Mouse (Mus musculus): ENCODE measurements around the gene Ubc. TPM values are rescaled to one million over a fixed set of nuclear protein-coding genes. Genes with fewer than 3 reads are reported as not detected.

Gene Ubc
- polyA plus RNA-seq, 1 experiment: 1,123 TPM

GRCm38 (mm10) chr5:125363894-125364293, 26.1 kb downstream of the Ubc start:
- H3K4me1 ChIP-seq (ENCODE audit: control insufficient read depth, insufficient read depth, low read length): no peaks in the 10 kb centered on the region
- 26% methylated on average over 7 of the region's 7 CpGs for WGBS
- DNase-seq: peak; percentile 87

GRCm38 (mm10) chr5:125360981-125361510, 29.0 kb downstream of the Ubc start:
- no peak for TF ChIP-seq CTCF (conservative IDR thresholded peaks at IDR 0.05; ENCODE audit: insufficient read depth, insufficient read length, low read depth, low read length)
- TF ChIP-seq POLR2A (IDR thresholded peaks at IDR 0.05; ENCODE audit: low read depth, low read length): no peak
- Histone ChIP-seq H3K4me3 (ENCODE audit: insufficient read depth, low read depth, low read length) (no peak overlapping the region), H3K4me1 (ENCODE audit: control insufficient read depth, insufficient read depth, low read length) (no peaks in the 10 kb centered on the region), H3K27me3 (replicated peaks; ENCODE audit: control insufficient read depth, insufficient read depth, low read length) (no peaks in the 10 kb centered on the region), H3K27ac (ENCODE audit: insufficient read depth, low read depth, low read length) (no peak overlapping the region), H3K36me3 (ENCODE audit: control insufficient read depth, insufficient read depth, low read length) (no peaks in the 10 kb centered on the region)
- WGBS: 52% methylated on average over 16 of the region's 16 CpGs
- no peak for DNase-seq

More at GRCm38 (mm10) chr5:125363894-125364293, 26.1 kb downstream of the Ubc start:
- Histone ChIP-seq H3K27ac (ENCODE audit: insufficient read depth, low read depth, low read length) (no peak overlapping the region), H3K27me3 (replicated peaks; ENCODE audit: control insufficient read depth, insufficient read depth, low read length) (no peaks in the 10 kb centered on the region), H3K36me3 (ENCODE audit: control insufficient read depth, insufficient read depth, low read length) (no peaks in the 10 kb centered on the region), H3K4me3 (ENCODE audit: insufficient read depth, low read depth, low read length) (no peak overlapping the region)
- no peak for TF ChIP-seq POLR2A (IDR thresholded peaks at IDR 0.05; ENCODE audit: low read depth, low read length)
- TF ChIP-seq CTCF (conservative IDR thresholded peaks at IDR 0.05; ENCODE audit: insufficient read depth, insufficient read length, low read depth, low read length): no peak

GRCm38 (mm10) chr5:125360566-125360965, 29.4 kb downstream of the Ubc start:
- no peak overlapping the region for H3K4me3 ChIP-seq (ENCODE audit: insufficient read depth, low read depth, low read length)
- TF ChIP-seq CTCF (conservative IDR thresholded peaks at IDR 0.05; ENCODE audit: insufficient read depth, insufficient read length, low read depth, low read length): no peak
- TF ChIP-seq POLR2A (IDR thresholded peaks at IDR 0.05; ENCODE audit: low read depth, low read length): no peak
- H3K27me3 ChIP-seq (replicated peaks; ENCODE audit: control insufficient read depth, insufficient read depth, low read length): no peaks in the 10 kb centered on the region
- no peaks in the 10 kb centered on the region for H3K36me3 ChIP-seq (ENCODE audit: control insufficient read depth, insufficient read depth, low read length)
- H3K4me1 ChIP-seq (ENCODE audit: control insufficient read depth, insufficient read depth, low read length): no peaks in the 10 kb centered on the region
- peak; percentile 75 for DNase-seq
- no peak overlapping the region for H3K27ac ChIP-seq (ENCODE audit: insufficient read depth, low read depth, low read length)
- 43% methylated on average over 9 of the region's 9 CpGs for WGBS

- H3K4me1 ChIP-seq (ENCODE audit: control insufficient read depth, insufficient read depth, low read length): no peaks in the 10 kb centered on the region
- H3K27ac ChIP-seq (ENCODE audit: insufficient read depth, low read depth, low read length): no peak overlapping the region
- no peak for DNase-seq
- no peak for TF ChIP-seq POLR2A (IDR thresholded peaks at IDR 0.05; ENCODE audit: low read depth, low read length)
- TF ChIP-seq CTCF (conservative IDR thresholded peaks at IDR 0.05; ENCODE audit: insufficient read depth, insufficient read length, low read depth, low read length): no peak
- 70% methylated on average over 5 of the region's 5 CpGs for WGBS
- H3K36me3 ChIP-seq (ENCODE audit: control insufficient read depth, insufficient read depth, low read length): no peaks in the 10 kb centered on the region
- H3K4me3 ChIP-seq (ENCODE audit: insufficient read depth, low read depth, low read length): no peak overlapping the region
- no peaks in the 10 kb centered on the region for H3K27me3 ChIP-seq (replicated peaks; ENCODE audit: control insufficient read depth, insufficient read depth, low read length)
Measured at GRCm38 (mm10) chr5:125358270-125358608, 31.8 kb downstream of the Ubc start.

- DNase-seq: no peak
- TF ChIP-seq CTCF (conservative IDR thresholded peaks at IDR 0.05; ENCODE audit: insufficient read depth, insufficient read length, low read depth, low read length): no peak
- TF ChIP-seq POLR2A (IDR thresholded peaks at IDR 0.05; ENCODE audit: low read depth, low read length): no peak
- WGBS: 75% methylated on average over 12 of the region's 12 CpGs
Measured at GRCm38 (mm10) chr5:125357543-125358269, 32.3 kb downstream of the Ubc start.

GRCm38 (mm10) chr5:125355650-125356049, 34.4 kb downstream of the Ubc start:
- no peak overlapping the region for H3K27ac ChIP-seq (ENCODE audit: insufficient read depth, low read depth, low read length)
- 41% methylated on average over 7 of the region's 7 CpGs for WGBS

More at GRCm38 (mm10) chr5:125357543-125358269, 32.3 kb downstream of the Ubc start:
- Histone ChIP-seq H3K4me3 (ENCODE audit: insufficient read depth, low read depth, low read length) (no peak overlapping the region), H3K36me3 (ENCODE audit: control insufficient read depth, insufficient read depth, low read length) (no peaks in the 10 kb centered on the region), H3K27ac (ENCODE audit: insufficient read depth, low read depth, low read length) (no peak overlapping the region), H3K4me1 (ENCODE audit: control insufficient read depth, insufficient read depth, low read length) (no peaks in the 10 kb centered on the region), H3K27me3 (replicated peaks; ENCODE audit: control insufficient read depth, insufficient read depth, low read length) (no peaks in the 10 kb centered on the region)

GRCm38 (mm10) chr5:125354885-125355492, 35.0 kb downstream of the Ubc start:
- 67% methylated on average over 7 of the region's 7 CpGs for WGBS
- no peak overlapping the region for H3K4me3 ChIP-seq (ENCODE audit: insufficient read depth, low read depth, low read length)
- DNase-seq: no peak
- no peaks in the 10 kb centered on the region for H3K4me1 ChIP-seq (ENCODE audit: control insufficient read depth, insufficient read depth, low read length)
- H3K36me3 ChIP-seq (ENCODE audit: control insufficient read depth, insufficient read depth, low read length): no peaks in the 10 kb centered on the region
- no peak for TF ChIP-seq CTCF (conservative IDR thresholded peaks at IDR 0.05; ENCODE audit: insufficient read depth, insufficient read length, low read depth, low read length)
- no peak overlapping the region for H3K27ac ChIP-seq (ENCODE audit: insufficient read depth, low read depth, low read length)
- no peaks in the 10 kb centered on the region for H3K27me3 ChIP-seq (replicated peaks; ENCODE audit: control insufficient read depth, insufficient read depth, low read length)

More at GRCm38 (mm10) chr5:125355650-125356049, 34.4 kb downstream of the Ubc start:
- Histone ChIP-seq H3K27me3 (replicated peaks; ENCODE audit: control insufficient read depth, insufficient read depth, low read length) (no peaks in the 10 kb centered on the region), H3K4me1 (ENCODE audit: control insufficient read depth, insufficient read depth, low read length) (no peaks in the 10 kb centered on the region), H3K4me3 (ENCODE audit: insufficient read depth, low read depth, low read length) (no peak overlapping the region), H3K36me3 (ENCODE audit: control insufficient read depth, insufficient read depth, low read length) (no peaks in the 10 kb centered on the region)
- DNase-seq: no peak
- TF ChIP-seq CTCF (conservative IDR thresholded peaks at IDR 0.05; ENCODE audit: insufficient read depth, insufficient read length, low read depth, low read length): no peak
- TF ChIP-seq POLR2A (IDR thresholded peaks at IDR 0.05; ENCODE audit: low read depth, low read length): no peak

All from kidney, adult 2 months (tissue).